Mouse (Mus musculus) CH12.LX (cell line): ENCODE measurements at regions not wholly inside any gene's neighbourhood (a gene's known extent, or its start where the extent isn't known, plus 50 kb on each side); places are given as distances from the start of the nearest gene placed in this dataset.
A peak's percentile ranks its signal among the peaks of the same experiment; 100 is the strongest.

Experiments used
- DNase-seq: peaks from one replicate; pipeline ENCODE4 v3.0.0-alpha.2; 2013; ENCODE audit errors: extremely low read depth
- H3K27ac ChIP-seq: 2 replicates; pipeline ENCODE4 v1.5.1; 2012; ENCODE audit warnings: low read depth, mild to moderate bottlenecking, control low read depth, moderate library complexity; ENCODE audit not compliant: insufficient read depth
- H3K27me3 ChIP-seq: replicated peaks from 2 replicates; pipeline ENCODE3; 2012; ENCODE audit warnings: inconsistent platforms
- H3K36me3 ChIP-seq, 2 experiments: replicated peaks in 1 of 2; 2 replicates each; pipeline versions ENCODE3 to v1.6.1; 2012; ENCODE audit warnings: inconsistent platforms in 1 of 2, low read length in 1 of 2, mild to moderate bottlenecking in 1 of 2, mixed read lengths in 1 of 2, moderate library complexity in 1 of 2; ENCODE audit not compliant: control insufficient read depth in 1 of 2, insufficient read depth in 1 of 2
- H3K4me1 ChIP-seq, 2 experiments: 2 replicates each; pipeline ENCODE4 v1.6.1; 2012; ENCODE audit warnings: inconsistent platforms in 1 of 2, moderate library complexity in 1 of 2; ENCODE audit not compliant: insufficient read depth in 2 of 2, control insufficient read depth in 1 of 2
- H3K4me2 ChIP-seq: 2 replicates; pipeline ENCODE4 v1.6.1; 2012; ENCODE audit warnings: low read depth, mild to moderate bottlenecking, control low read depth; ENCODE audit not compliant: poor library complexity, insufficient read depth, severe bottlenecking
- H3K4me3 ChIP-seq, 3 experiments: fragments of 150-350 bp in 1 of 3; sonication (generic) in 1 of 3; replicated peaks in 1 of 3; 2 replicates each; pipeline versions ENCODE3 to v1.5.1; 2011 to 2012; ENCODE audit warnings: low read depth in 2 of 3, low read length in 2 of 3, mild to moderate bottlenecking in 2 of 3, moderate library complexity in 2 of 3, control low read depth in 1 of 3, improper control_type of control experiment in 1 of 3, inconsistent platforms in 1 of 3, mixed read lengths in 1 of 3; ENCODE audit not compliant: poor library complexity in 1 of 3
- H3K79me2 ChIP-seq: replicated peaks from 2 replicates; pipeline ENCODE4 v1.6.1; 2012; ENCODE audit warnings: mild to moderate bottlenecking, moderate library complexity; ENCODE audit not compliant: control insufficient read depth, poor library complexity, insufficient read depth, severe bottlenecking; ENCODE audit errors: extremely low read depth
- H3K9ac ChIP-seq: 2 replicates; pipeline ENCODE4 v1.6.1; 2012; ENCODE audit warnings: low read depth, mild to moderate bottlenecking, control low read depth, moderate library complexity; ENCODE audit not compliant: insufficient read depth
- H3K9me3 ChIP-seq: replicated peaks from 2 replicates; pipeline ENCODE3; 2012; ENCODE audit warnings: low read length, inconsistent platforms, mixed read lengths
- CHD1 ChIP-seq: IDR thresholded peaks from 2 replicates; pipeline ENCODE4 v1.6.1; 2012; ENCODE audit warnings: low read depth, low read length, improper control_type of control experiment, inconsistent platforms
- CTCF ChIP-seq, 2 experiments: IDR thresholded peaks in 1 of 2; conservative IDR thresholded peaks in 1 of 2; 2 replicates each; pipeline ENCODE4 v1.5.1; 2011 to 2012; ENCODE audit warnings: low read depth in 2 of 2, low read length in 2 of 2, improper control_type of control experiment in 1 of 2, inconsistent platforms in 1 of 2, mild to moderate bottlenecking in 1 of 2, moderate library complexity in 1 of 2
- E2F4 ChIP-seq: IDR thresholded peaks from 2 replicates; pipeline ENCODE4 v1.6.1; 2011; ENCODE audit warnings: low read depth, low read length, improper control_type of control experiment; ENCODE audit not compliant: insufficient replicate concordance
- ELF1 ChIP-seq: IDR thresholded peaks from 2 replicates; pipeline ENCODE4 v1.6.1; 2014; ENCODE audit warnings: low read depth, mild to moderate bottlenecking, inconsistent platforms, low read length, improper control_type of control experiment
- EP300 ChIP-seq: IDR thresholded peaks from 2 replicates; pipeline ENCODE4 v1.6.1; 2011; ENCODE audit warnings: low read length, improper control_type of control experiment
- ETS1 ChIP-seq: conservative IDR thresholded peaks from 2 replicates; pipeline ENCODE4 v1.6.1; 2012; ENCODE audit warnings: low read depth, mild to moderate bottlenecking, inconsistent platforms, low read length, improper control_type of control experiment, moderate library complexity
- HCFC1 ChIP-seq: IDR thresholded peaks from 2 replicates; pipeline ENCODE4 v1.6.1; 2012; ENCODE audit warnings: low read depth, mild to moderate bottlenecking, inconsistent platforms, low read length, improper control_type of control experiment
- IRF4 ChIP-seq: IDR thresholded peaks from 2 replicates; pipeline ENCODE4 v1.6.1; 2014; ENCODE audit warnings: low read depth, mild to moderate bottlenecking, inconsistent platforms, low read length, improper control_type of control experiment
- JUND ChIP-seq: conservative IDR thresholded peaks from 2 replicates; pipeline ENCODE4 v1.6.1; 2011; ENCODE audit warnings: low read depth, low read length, improper control_type of control experiment
- KAT2A ChIP-seq: IDR thresholded peaks from 2 replicates; pipeline ENCODE4 v1.6.1; 2012; ENCODE audit warnings: low read length, improper control_type of control experiment, inconsistent platforms; ENCODE audit not compliant: insufficient replicate concordance
- MEF2A ChIP-seq: IDR thresholded peaks from 2 replicates; pipeline ENCODE4 v1.6.1; 2014; ENCODE audit warnings: low read depth, mild to moderate bottlenecking, inconsistent platforms, low read length, improper control_type of control experiment, borderline replicate concordance
- NRF1 ChIP-seq: IDR thresholded peaks from 2 replicates; pipeline ENCODE4 v1.6.1; 2014; ENCODE audit warnings: low read depth, mild to moderate bottlenecking, inconsistent platforms, low read length, improper control_type of control experiment, moderate library complexity
- POLR2A ChIP-seq: IDR thresholded peaks from 2 replicates; pipeline ENCODE4 v1.6.1; 2011; ENCODE audit warnings: low read depth, mild to moderate bottlenecking, improper control_type of control experiment, low read length
- POLR2AphosphoS2 ChIP-seq: IDR thresholded peaks from 2 replicates; pipeline ENCODE4 v1.6.1; 2011; ENCODE audit warnings: low read depth, low read length, improper control_type of control experiment
- RAD21 ChIP-seq: IDR thresholded peaks from 2 replicates; pipeline ENCODE4 v1.6.1; 2011; ENCODE audit warnings: low read depth, mild to moderate bottlenecking, low read length, improper control_type of control experiment, moderate library complexity
- TBP ChIP-seq: conservative IDR thresholded peaks from 2 replicates; pipeline ENCODE4 v1.6.1; 2011; ENCODE audit warnings: low read depth, low read length, improper control_type of control experiment
- TCF12 ChIP-seq: IDR thresholded peaks from 2 replicates; pipeline ENCODE4 v1.6.1; 2014; ENCODE audit warnings: low read depth, mild to moderate bottlenecking, inconsistent platforms, low read length, improper control_type of control experiment
- UBTF ChIP-seq: IDR thresholded peaks from 2 replicates; pipeline ENCODE4 v1.6.1; 2012; ENCODE audit warnings: low read depth, mild to moderate bottlenecking, inconsistent platforms, low read length, improper control_type of control experiment, moderate library complexity
- USF1 ChIP-seq: IDR thresholded peaks from 2 replicates; pipeline ENCODE4 v1.6.1; 2014; ENCODE audit warnings: low read depth, mild to moderate bottlenecking, inconsistent platforms, low read length, improper control_type of control experiment
- ZC3H11A ChIP-seq: IDR thresholded peaks from 2 replicates; pipeline ENCODE4 v1.6.1; 2012; ENCODE audit warnings: low read depth, mild to moderate bottlenecking, inconsistent platforms, low read length, improper control_type of control experiment
- ZKSCAN1 ChIP-seq: IDR thresholded peaks from 2 replicates; pipeline ENCODE4 v1.6.1; 2012; ENCODE audit warnings: low read depth, inconsistent platforms, low read length, improper control_type of control experiment, borderline replicate concordance
- ZMIZ1 ChIP-seq: IDR thresholded peaks from 2 replicates; pipeline ENCODE4 v1.6.1; 2012; ENCODE audit warnings: low read depth, mild to moderate bottlenecking, inconsistent platforms, low read length, improper control_type of control experiment
- dilution Hi-C: fragments of 300-500 bp; cut with MboI; formaldehyde crosslinking; loops from 2 replicates; pipeline ENCODE4 v1.14.3; 2020; ENCODE audit warnings: low sequenced_read_pairs; ENCODE audit not compliant: extremely low pct_unique_long_range_greater_than_20kb, extremely low pct_ligation_motif_present
- in situ Hi-C: fragments of 300-500 bp; cut with MboI; formaldehyde crosslinking; loops from 3 replicates; pipeline ENCODE4 v1.14.3; 2019; ENCODE audit warnings: low sequenced_read_pairs, low pct_ligation_motif_present, low pct_unique_long_range_greater_than_20kb, mixed read lengths

GRCm38 (mm10) chr12:79959540-79960305, 153.1 kb downstream of the Zfp36l1 start (continued):
- TF ChIP-seq ZKSCAN1 = no peak
- TF ChIP-seq NRF1 = no peak
- no peak for TF ChIP-seq CTCF (conservative IDR thresholded peaks at IDR 0.05 in 1 of 2, IDR thresholded peaks at IDR 0.05 in 1 of 2; ENCODE audit: low read depth in 2 of 2, low read length in 2 of 2)
- TF ChIP-seq JUND = no peak
- no peak; the same call in 1 of the 2 replicates for TF ChIP-seq RAD21
- TF ChIP-seq IRF4 = peak; percentile 89
- no peak for TF ChIP-seq POLR2AphosphoS2
- TF ChIP-seq TBP = no peak
- peak; percentile 98 for TF ChIP-seq TCF12
- no peak for TF ChIP-seq ZMIZ1
- peak; percentile 87 for TF ChIP-seq ETS1
- TF ChIP-seq MEF2A = peak; percentile 82
- TF ChIP-seq KAT2A = no peak
- peak; percentile 83 for TF ChIP-seq ELF1
- peak; percentile 78; the same call in 1 of the 2 replicates for TF ChIP-seq UBTF
- TF ChIP-seq POLR2A = peak; percentile 23; the same call in 1 of the 2 replicates
- no peak for TF ChIP-seq ZC3H11A
- TF ChIP-seq USF1 = peak; percentile 56
- 0 out of 2 replicates have a peak, but pooled peaks have one; percentile 11 for TF ChIP-seq E2F4

GRCm38 (mm10) chr12:79957211-79957610, 155.6 kb downstream of the Zfp36l1 start:
- TF ChIP-seq EP300 (no peak), HCFC1 (no peak), CHD1 (no peak)
- no peak overlapping the region for H3K27ac ChIP-seq
- H3K9ac ChIP-seq = no peak overlapping the region
- no peaks in the 10 kb centered on the region for H3K79me2 ChIP-seq
- no peak for DNase-seq
- peaks cover 28 to 63% of the 10 kb centered on the region in 2 experiments for H3K4me1 ChIP-seq
- dilution Hi-C loops = no loop called here
- H3K36me3 ChIP-seq = no peaks in the 10 kb centered on the region
- no peak overlapping the region for H3K4me3 ChIP-seq
- no peaks in the 10 kb centered on the region for H3K27me3 ChIP-seq
- H3K4me2 ChIP-seq = no peak overlapping the region
- H3K9me3 ChIP-seq = peaks cover 4% of the 10 kb centered on the region
- in situ Hi-C loops = no loop called here
